Mouse (Mus musculus) kidney, adult 11 months (tissue): ENCODE data around the gene Zfp804a.

ENCODE experiments used
- DNase-seq: peaks from one replicate; pipeline ENCODE4 v3.0.0; 2022

Zfp804a gene

GRCm38 (mm10) chr2:82053185-82053891 is at the start of gene Zfp804a:
TSS of gene Zfp804a (plus strand) at chr2:82053222.
- no peak for DNase-seq

GRCm38 (mm10) chr2:82051635-82052034 is 1.4 kb upstream of the Zfp804a start:
- DNase-seq, result no peak

DNA sequence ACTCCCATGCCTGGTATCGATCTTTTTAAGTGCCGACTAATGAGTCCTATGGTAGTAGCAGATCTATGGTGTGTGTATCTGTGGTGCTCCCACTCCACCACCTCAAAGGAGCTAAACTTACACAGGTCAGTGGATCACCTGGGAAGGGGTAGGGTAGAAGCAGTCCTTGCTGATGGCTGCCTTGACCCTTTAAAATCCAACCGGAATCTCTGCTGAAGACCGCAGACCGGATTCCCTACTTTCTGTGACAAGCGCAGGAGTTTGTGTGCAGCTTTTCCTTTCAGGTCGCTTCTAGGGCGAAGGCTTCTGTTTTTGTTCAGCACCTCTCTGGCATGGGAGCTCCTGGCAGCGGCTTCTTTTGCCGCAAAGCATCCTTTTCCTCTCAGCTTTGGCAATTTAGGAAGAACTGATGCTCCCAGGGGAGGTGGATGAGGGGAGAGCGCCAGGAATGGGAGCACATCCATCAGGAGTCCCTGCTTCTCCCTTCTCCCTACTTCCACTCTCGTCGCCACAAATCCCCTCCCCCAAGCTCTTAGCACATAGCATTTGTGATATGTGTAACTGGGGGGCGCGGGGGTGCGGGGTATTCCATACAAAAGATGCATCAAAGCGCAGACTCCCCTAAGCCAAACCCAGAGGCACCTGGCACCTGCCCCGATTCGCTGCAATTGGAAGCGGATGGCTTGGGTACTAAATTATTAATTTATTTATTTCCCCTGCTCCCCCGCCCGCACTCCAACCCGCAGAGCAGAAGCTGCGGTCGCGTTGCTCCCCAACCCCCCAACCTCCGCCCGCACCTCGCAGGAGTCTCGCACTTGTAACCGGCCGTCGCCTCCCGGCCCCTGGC is 461 bp upstream of the Zfp804a start:
- DNase-seq, result no peak

DNA sequence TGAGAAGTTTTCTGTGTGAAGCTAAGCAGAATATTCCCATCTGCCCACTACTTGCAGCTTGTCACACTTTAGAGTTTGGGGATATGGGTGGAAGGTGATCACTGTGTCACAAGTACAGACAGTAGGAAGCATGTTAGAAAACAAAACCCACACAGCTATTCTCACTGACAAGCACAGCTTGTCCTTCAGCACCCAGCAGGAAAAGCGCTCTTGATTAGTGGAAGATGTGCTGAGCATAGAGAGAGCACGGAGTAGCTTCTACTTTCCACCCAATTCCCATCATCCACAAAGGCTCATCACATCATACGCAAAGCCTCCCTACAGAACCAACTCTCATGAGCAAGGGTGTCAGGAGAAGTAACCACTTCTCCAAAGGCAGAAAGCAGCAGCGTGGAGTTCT is 1.4 kb downstream of the Zfp804a start:
- no peak for DNase-seq

GRCm38 (mm10) chr2:82064671-82065070 is 11.6 kb downstream of the Zfp804a start:
- no peak for DNase-seq

DNA sequence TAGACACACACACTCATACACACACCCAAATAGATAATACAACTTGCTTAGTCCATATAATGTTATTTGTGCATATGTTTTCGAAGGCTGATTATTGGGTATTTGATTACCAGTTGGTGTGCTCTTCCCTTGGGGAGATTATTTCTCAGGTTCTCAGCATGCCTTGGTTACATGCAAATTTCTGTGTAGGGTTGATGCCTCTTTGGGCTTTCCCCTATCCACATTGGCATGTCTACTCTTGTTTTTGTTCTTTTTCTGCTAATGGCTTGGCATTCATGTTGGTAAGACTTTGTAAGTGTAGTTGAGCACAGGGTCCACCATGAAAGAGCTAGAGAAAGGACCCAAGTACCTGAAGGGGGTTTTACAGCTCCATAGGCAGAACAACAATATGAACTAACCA is 14.9 kb downstream of the Zfp804a start:
- DNase-seq, result no peak

GRCm38 (mm10) chr2:82069172-82069571 is 16.1 kb downstream of the Zfp804a start:
- no peak for DNase-seq

DNA sequence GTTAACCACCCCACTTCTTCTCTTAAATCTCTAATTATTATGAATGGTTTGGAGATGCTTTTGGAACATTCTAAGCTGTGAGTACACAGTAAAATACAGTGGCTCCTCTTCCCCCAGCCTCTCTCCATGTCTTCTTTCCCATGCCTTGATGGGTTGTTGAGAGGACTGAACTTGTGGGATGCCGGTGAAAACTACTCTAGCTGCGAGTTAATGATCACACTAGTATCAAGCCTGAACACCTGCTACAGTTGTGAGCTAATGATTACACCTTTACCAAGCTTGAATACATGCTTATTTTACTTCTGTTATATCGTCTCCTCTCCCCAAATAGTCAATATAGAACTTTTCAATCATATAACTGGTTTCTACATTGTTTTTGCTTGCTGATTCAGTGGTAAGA is 23.9 kb downstream of the Zfp804a start:
- no peak for DNase-seq

- DNase-seq, result no peak
These were observed 25.4 kb downstream of the Zfp804a start for GRCm38 (mm10) chr2:82078287-82078994.

DNA sequence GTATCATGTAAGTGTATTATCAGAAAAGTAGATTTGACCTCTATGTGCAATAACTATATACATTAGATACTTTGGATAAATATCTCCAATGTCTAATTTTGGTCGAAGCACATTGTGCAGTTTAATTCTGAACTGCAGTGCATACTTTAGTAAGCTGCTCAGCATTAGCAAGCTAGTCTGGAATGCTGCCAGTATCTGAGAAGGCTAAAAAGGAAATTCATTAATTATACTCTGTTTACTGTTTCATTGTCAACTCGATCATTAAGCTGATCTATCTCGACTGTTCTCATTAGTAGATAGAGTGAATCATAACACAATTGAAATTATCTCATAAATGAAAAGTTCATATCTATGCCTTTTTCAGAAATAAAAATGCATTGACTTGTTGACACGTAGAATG is 27.7 kb downstream of the Zfp804a start:
- DNase-seq, result no peak

GRCm38 (mm10) chr2:82113148-82113547 is 60.1 kb downstream of the Zfp804a start:
- DNase-seq, result no peak

DNA sequence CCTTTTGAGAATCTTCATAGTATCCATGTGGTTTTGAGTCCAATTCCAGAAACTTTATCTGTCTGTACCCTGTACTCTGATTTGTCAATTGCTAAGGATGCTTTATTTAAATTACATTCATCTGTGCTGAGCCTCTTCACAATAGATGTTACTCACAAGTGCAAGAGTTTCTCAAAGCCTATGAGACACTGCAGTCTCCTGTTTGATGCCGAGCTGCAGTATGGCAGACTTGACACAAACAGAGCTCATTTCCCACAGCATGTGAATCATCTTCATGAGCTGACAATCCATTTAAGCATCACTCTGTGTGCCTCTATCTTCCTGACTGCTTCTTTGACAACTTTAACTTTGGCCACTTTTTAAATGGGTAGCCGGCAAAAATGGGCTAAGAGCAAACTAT is 60.6 kb downstream of the Zfp804a start:
- no peak for DNase-seq

GRCm38 (mm10) chr2:82119577-82119976 is 66.6 kb downstream of the Zfp804a start:
- DNase-seq, result no peak

GRCm38 (mm10) chr2:82178693-82179092 is 125.7 kb downstream of the Zfp804a start:
- no peak for DNase-seq

- DNase-seq, result no peak
These were observed 128.0 kb downstream of the Zfp804a start for GRCm38 (mm10) chr2:82181010-82181409.

GRCm38 (mm10) chr2:82199901-82200300 is 146.9 kb downstream of the Zfp804a start:
- no peak for DNase-seq

DNA sequence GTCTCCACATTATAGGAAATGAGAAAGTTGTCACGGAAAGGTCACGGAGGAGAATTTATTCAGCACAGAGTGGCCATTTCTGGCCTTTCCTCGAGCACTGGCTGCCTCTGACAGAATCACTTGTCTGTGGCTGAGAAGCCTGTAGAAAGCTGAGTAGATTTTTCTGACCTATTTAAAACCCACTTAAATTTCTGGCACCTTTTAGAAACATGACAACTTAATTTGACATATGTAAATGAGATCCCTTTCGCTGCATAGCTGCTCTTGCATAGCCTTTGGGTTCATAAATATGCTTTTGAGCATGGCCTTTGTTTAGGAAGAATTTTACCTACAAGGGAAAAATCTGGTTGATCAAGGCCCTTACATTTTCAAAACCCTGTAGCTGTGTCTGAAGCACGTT is 147.6 kb downstream of the Zfp804a start:
- DNase-seq, result no peak

DNA sequence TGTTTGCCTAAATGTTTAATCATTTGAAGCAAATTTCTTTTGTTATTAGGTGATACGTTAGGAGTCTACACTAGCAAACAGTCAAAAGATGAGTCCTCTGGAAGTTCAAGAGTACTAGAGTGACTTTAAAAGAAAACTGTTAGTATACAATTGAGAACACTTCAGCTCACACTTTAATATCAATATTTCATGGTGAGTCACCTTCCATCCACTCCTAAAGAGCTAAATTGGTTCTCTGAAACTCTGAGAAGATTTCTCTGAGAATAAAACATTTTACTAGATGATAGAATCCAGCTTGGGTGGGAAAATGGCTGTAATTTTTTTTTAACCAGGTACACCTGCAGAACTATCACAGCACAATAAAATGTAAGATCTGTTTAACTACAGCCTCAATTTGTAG is 157.6 kb downstream of the Zfp804a start:
- DNase-seq, result no peak

DNA sequence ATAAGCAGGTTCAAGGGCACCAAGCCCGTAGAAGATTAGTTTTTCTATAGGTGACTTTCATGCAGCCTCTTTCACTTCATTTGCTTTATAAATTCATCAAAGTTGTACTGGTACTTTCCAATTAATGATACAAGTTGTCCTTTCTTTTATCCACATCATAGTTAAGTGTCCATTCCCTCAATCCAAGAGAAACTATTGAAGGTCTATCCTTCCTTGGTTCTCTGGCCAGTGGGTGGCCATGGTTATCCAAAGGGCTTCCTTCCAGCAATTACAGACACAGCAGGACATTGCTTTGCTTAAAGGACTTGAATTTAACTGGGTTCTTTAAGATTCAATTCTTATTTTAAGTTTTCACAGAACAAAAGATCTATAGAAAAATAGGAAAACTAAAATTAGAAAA is 158.9 kb downstream of the Zfp804a start:
- DNase-seq, result no peak

GRCm38 (mm10) chr2:82217873-82218272 is 164.9 kb downstream of the Zfp804a start:
- DNase-seq, result no peak

- no peak for DNase-seq
These were observed 193.0 kb downstream of the Zfp804a start for GRCm38 (mm10) chr2:82246020-82246419.

DNA sequence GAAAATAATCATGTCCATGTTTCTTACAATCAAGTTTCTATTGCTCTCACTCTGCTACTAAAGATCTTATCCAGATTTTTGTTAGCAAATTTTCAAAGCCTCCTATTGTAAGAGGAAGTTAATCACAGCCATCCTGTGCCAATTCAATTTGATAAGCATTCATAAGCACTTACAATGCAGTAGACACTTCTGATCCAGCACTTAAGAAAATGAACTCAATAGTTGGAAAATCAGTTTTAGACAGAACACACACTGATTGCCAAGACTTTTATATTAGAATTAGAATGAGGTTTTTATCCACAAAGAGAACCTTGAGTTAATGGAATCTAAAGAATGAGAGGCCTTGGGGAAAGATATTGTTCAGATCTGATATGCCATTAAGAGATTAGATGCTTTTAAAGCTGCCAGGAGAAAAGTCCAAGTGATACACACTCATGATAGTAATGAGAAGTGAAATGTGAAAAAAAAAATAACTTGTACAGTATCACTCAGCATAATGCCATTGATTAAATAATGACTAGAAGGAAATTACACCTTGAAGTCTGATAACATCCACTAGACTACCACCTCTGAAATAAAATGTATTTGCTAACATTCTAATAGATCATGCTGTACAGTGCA is 194.0 kb downstream of the Zfp804a start:
- no peak for DNase-seq

DNA sequence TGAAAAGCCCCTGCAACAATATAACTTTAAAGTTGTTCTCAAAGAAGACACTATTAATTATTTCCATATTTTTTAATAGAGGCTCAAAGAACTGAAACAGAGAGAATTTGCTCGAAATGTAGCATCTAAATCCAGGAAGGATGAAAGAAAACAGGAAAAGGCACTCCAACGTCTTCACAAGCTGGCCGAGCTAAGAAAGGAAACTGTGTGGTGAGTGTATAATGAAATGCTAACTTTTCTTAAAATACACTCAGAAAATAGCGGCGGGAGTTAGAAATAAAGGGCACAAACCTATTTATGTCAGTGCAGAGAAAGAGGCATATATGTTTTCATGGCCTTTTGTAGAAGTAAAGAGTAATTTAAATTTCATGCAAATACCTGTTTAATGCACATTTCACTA is 200.4 kb downstream of the Zfp804a start:
- no peak for DNase-seq
